In the genomic region with DNA sequence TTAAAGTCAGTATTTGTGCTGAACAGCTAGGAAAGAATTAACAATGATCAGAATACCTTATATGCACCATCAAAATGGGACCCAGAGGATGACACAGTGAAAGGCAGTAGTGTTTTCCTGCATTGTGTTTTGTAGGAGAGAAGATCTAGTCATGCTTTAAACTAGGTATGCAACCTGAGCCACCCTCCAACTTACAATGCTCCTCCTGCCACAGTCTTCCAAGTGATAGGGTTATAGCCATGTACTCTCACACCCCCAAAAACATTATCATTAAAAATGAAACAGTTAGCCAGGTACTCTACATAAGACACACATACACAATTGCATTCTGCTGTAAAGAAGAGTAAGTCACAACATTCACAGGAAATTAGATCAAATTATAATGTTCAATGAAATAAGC, we compare ENCODE assay signal across 21 mouse cellular contexts. TPM values are rescaled to one million over a fixed set of nuclear protein-coding genes. Genes with fewer than 3 reads are reported as not detected.
DNase-seq lines count a peak whose midpoint lies in the region; ATAC-seq and TF ChIP-seq lines count a peak whose summit lies in the region.
"Had no signal": no experiment of that assay in that cellular context is flagged by ENCODE, and none has a peak within 500 bp of the region (broad histone marks: within the 10 kb centered on the region; RNA-seq: fewer than 3 reads in every experiment).

No protein-coding gene starts in this region.

- 0 out of 2 replicates have a peak overlapping the region, but pooled peaks have one; percentile 12 for H3K9ac ChIP-seq in hindbrain, embryonic 11.5 days (ENCODE audit: low read depth, low read length)
- H3K9ac ChIP-seq in hindbrain, embryonic 16.5 days (ENCODE audit: low read depth, low read length): no peak overlapping the region
- no peak overlapping the region for H3K9ac ChIP-seq in midbrain, postnatal 0 days (replicated peaks; ENCODE audit: low read length, poor library complexity, severe bottlenecking)
- H3K9ac ChIP-seq: intestine, embryonic 15.5 days; limb, embryonic 12.5 days had no signal

- no peak overlapping the region for H3K27ac ChIP-seq in hindbrain, embryonic 11.5 days (ENCODE audit: low read depth, low read length)
- no peak overlapping the region for H3K27ac ChIP-seq in hindbrain, embryonic 16.5 days (ENCODE audit: low read depth, low read length)
- peak overlapping the region; percentile 83 for H3K27ac ChIP-seq in midbrain, embryonic 10.5 days (replicated peaks)
- no peak overlapping the region for H3K27ac ChIP-seq in midbrain, postnatal 0 days (ENCODE audit: low read depth, low read length)
- H3K27ac ChIP-seq in thymus, adult 2 months (ENCODE audit: control insufficient read depth, insufficient read depth, low read length): peak overlapping the region; percentile 93
- H3K27ac ChIP-seq: intestine, embryonic 15.5 days; left cerebral cortex, adult 2 months had no signal

- no peak for TF ChIP-seq POLR2A in thymus, adult 2 months (IDR thresholded peaks at IDR 0.05; ENCODE audit: control insufficient read depth, extremely low read depth, insufficient read depth, low read length, poor library complexity)

- no peak overlapping the region for H3K4me2 ChIP-seq in hindbrain, embryonic 11.5 days (replicated peaks; ENCODE audit: low read depth, low read length)
- no peak overlapping the region for H3K4me2 ChIP-seq in hindbrain, embryonic 16.5 days (ENCODE audit: low read length)
- H3K4me2 ChIP-seq in midbrain, postnatal 0 days (ENCODE audit: low read depth, low read length, poor library complexity, severe bottlenecking): no peak overlapping the region
- H3K4me2 ChIP-seq: intestine, embryonic 15.5 days; limb, embryonic 12.5 days had no signal

- H3K27me3 ChIP-seq in hindbrain, embryonic 11.5 days (ENCODE audit: control insufficient read depth, insufficient read depth, low read length): no peaks in the 10 kb centered on the region
- no peaks in the 10 kb centered on the region for H3K27me3 ChIP-seq in hindbrain, embryonic 16.5 days (replicated peaks; ENCODE audit: control insufficient read depth, insufficient read depth, low read length)
- no peaks in the 10 kb centered on the region for H3K27me3 ChIP-seq in midbrain, embryonic 10.5 days (ENCODE audit: low read depth, poor library complexity, severe bottlenecking)
- no peaks in the 10 kb centered on the region for H3K27me3 ChIP-seq in midbrain, postnatal 0 days (ENCODE audit: insufficient read depth, low read length)
- no peaks in the 10 kb centered on the region for H3K27me3 ChIP-seq in thymus, adult 2 months (ENCODE audit: control insufficient read depth, insufficient read depth, low read length)
- H3K27me3 ChIP-seq: hindbrain, embryonic 13.5 days; intestine, embryonic 15.5 days; limb, embryonic 12.5 days had no signal

- H3K9me3 ChIP-seq in hindbrain, embryonic 11.5 days (ENCODE audit: control insufficient read depth, low read length): no peaks in the 10 kb centered on the region
- H3K9me3 ChIP-seq in hindbrain, embryonic 16.5 days (ENCODE audit: control insufficient read depth, low read length): no peaks in the 10 kb centered on the region
- H3K9me3 ChIP-seq in midbrain, embryonic 10.5 days (replicated peaks): no peaks in the 10 kb centered on the region
- no peaks in the 10 kb centered on the region for H3K9me3 ChIP-seq in midbrain, postnatal 0 days (ENCODE audit: low read length)
- H3K9me3 ChIP-seq: hindbrain, embryonic 13.5 days; intestine, embryonic 15.5 days; limb, embryonic 12.5 days had no signal

- no peak overlapping the region for H3K4me3 ChIP-seq in hindbrain, embryonic 11.5 days (ENCODE audit: low read depth, low read length)
- H3K4me3 ChIP-seq in hindbrain, embryonic 16.5 days (ENCODE audit: low read length): no peak overlapping the region
- no peak overlapping the region for H3K4me3 ChIP-seq in midbrain, embryonic 10.5 days
- no peak overlapping the region for H3K4me3 ChIP-seq in midbrain, postnatal 0 days (ENCODE audit: low read depth, low read length)
- no peak overlapping the region for H3K4me3 ChIP-seq in thymus, adult 2 months (ENCODE audit: control insufficient read depth, insufficient read depth, low read length)
- H3K4me3 ChIP-seq: hindbrain, embryonic 13.5 days; intestine, embryonic 15.5 days; left cerebral cortex, adult 2 months; limb, embryonic 12.5 days had no signal

- no peaks in the 10 kb centered on the region for H3K36me3 ChIP-seq in hindbrain, embryonic 11.5 days (ENCODE audit: control insufficient read depth, insufficient read depth, low read length)
- no peaks in the 10 kb centered on the region for H3K36me3 ChIP-seq in hindbrain, embryonic 16.5 days (ENCODE audit: control insufficient read depth, insufficient read depth, low read length)
- no peaks in the 10 kb centered on the region for H3K36me3 ChIP-seq in midbrain, embryonic 10.5 days
- H3K36me3 ChIP-seq in midbrain, postnatal 0 days (ENCODE audit: insufficient read depth, low read length): no peaks in the 10 kb centered on the region
- peaks cover 5% of the 10 kb centered on the region; the same call in 1 of the 2 replicates for H3K36me3 ChIP-seq in thymus, adult 2 months (ENCODE audit: control insufficient read depth, insufficient read depth, low read length)
- H3K36me3 ChIP-seq: hindbrain, embryonic 13.5 days; intestine, embryonic 15.5 days; limb, embryonic 12.5 days had no signal

- peak; percentile 20; the same call in 1 of the 2 replicates for ATAC-seq in hindbrain, embryonic 11.5 days (ENCODE audit: low FRiP score)
- ATAC-seq in hindbrain, embryonic 16.5 days: no peak
- no peak for ATAC-seq in midbrain, postnatal 0 days (ENCODE audit: low FRiP score)
- ATAC-seq: intestine, embryonic 15.5 days had no signal

- H3K4me1 ChIP-seq in hindbrain, embryonic 11.5 days (replicated peaks; ENCODE audit: control insufficient read depth, insufficient read depth, low read length): no peaks in the 10 kb centered on the region; the same call in 1 of the 2 replicates
- H3K4me1 ChIP-seq in hindbrain, embryonic 16.5 days (ENCODE audit: control insufficient read depth, insufficient read depth, low read depth, low read length): peaks cover 3% of the 10 kb centered on the region
- H3K4me1 ChIP-seq in midbrain, embryonic 10.5 days: peaks cover 18% of the 10 kb centered on the region
- no peaks in the 10 kb centered on the region for H3K4me1 ChIP-seq in midbrain, postnatal 0 days (ENCODE audit: insufficient read depth, low read length)
- H3K4me1 ChIP-seq in thymus, adult 2 months (replicated peaks; ENCODE audit: control insufficient read depth, insufficient read depth, low read length): peaks cover 20% of the 10 kb centered on the region
- H3K4me1 ChIP-seq: intestine, embryonic 15.5 days had no signal

- DNase-seq in hindbrain, embryonic 11.5 days (ENCODE audit: low spot score): no peak
- no peak for DNase-seq in midbrain, embryonic 10.5 days (ENCODE audit: low spot score)
- no peak for DNase-seq in midbrain, postnatal 0 days (ENCODE audit: low spot score)
- no peak for DNase-seq in thymus, adult 2 months
- DNase-seq in thymus, postnatal 4 days: no peak
- peak; percentile 51 for DNase-seq in naive thymus-derived CD4-positive, alpha-beta T cell, adult 2 months (ENCODE audit: low read depth)
- no peak for DNase-seq in embryo, embryonic 11 days
- DNase-seq: adrenal gland, adult 8-10 months; cerebellum, adult 8-10 months; cerebellum, postnatal 25 days; gastrocnemius, postnatal 14 days; heart, postnatal 14 days; kidney, adult 8-10 months; kidney, postnatal 10 days; lung, postnatal 36 days; right cerebral cortex, postnatal 14 days had no signal

- TF ChIP-seq CTCF in midbrain, postnatal 0 days (IDR thresholded peaks at IDR 0.05): no peak
- no peak for TF ChIP-seq CTCF in thymus, adult 2 months (IDR thresholded peaks at IDR 0.05; ENCODE audit: borderline replicate concordance, control insufficient read depth, extremely low read depth, insufficient read depth, low read length, poor library complexity)

RNA-seq across cellular contexts. Expression of a gene that starts 40.4 kb away (rescaled TPM):
- polyA plus RNA-seq in hindbrain, embryonic 11.5 days (2014; fragmentation: Nextera tagmentation; extraction: Ambion mirVana): 1.7 and 2.2 TPM in 2 replicates
- 1.2 and 1.3 TPM in 2 replicates for polyA plus RNA-seq in hindbrain, embryonic 16.5 days (2015; fragmentation: Nextera tagmentation; extraction: Ambion mirVana)
- 1.3 and 1.5 TPM in 2 replicates for polyA plus RNA-seq in midbrain, embryonic 10.5 days (2016; fragmentation: Nextera tagmentation; extraction: Ambion mirVana)
- total RNA-seq in midbrain, postnatal 0 days (2014; rRNA removed): 1.9 and 4.1 TPM in 2 replicates
- 0.77 and 0.90 TPM in 2 replicates for polyA plus RNA-seq in midbrain, postnatal 0 days (2015; fragmentation: Nextera tagmentation; extraction: Ambion mirVana)
- polyA plus RNA-seq in thymus, adult 2 months (2012; rRNA removed): 469 and 490 TPM in 2 replicates

Comparison
In these comparisons a context has a peak if more than half of its experiments do, and no peak if none do; other contexts are left out.
1. H3K27ac ChIP-seq: peak in midbrain, embryonic 10.5 days (single experiment) and thymus, adult 2 months (single experiment); none in hindbrain, embryonic 11.5 days (single experiment), hindbrain, embryonic 16.5 days (single experiment) and midbrain, postnatal 0 days (single experiment).
2. RNA of a gene that starts 40.4 kb away (polyA plus RNA-seq): 469 to 490 TPM in thymus, adult 2 months; 1.7 to 2.2 TPM in hindbrain, embryonic 11.5 days, 1.3 to 1.5 TPM in midbrain, embryonic 10.5 days, 1.2 to 1.3 TPM in hindbrain, embryonic 16.5 days and 0.77 to 0.90 TPM in midbrain, postnatal 0 days; every median in the first group is over 100 times any median in the second.